Comparison of ENCODE assay signal across 22 mouse cellular contexts in genomic region chr6:69739002-69739625, GRCm38 (mm10).
DNase-seq lines count a peak whose midpoint lies in the region; ATAC-seq and TF ChIP-seq lines count a peak whose summit lies in the region.
"Had no signal": no experiment of that assay in that cellular context is flagged by ENCODE, and none has a peak within 500 bp of the region (broad histone marks: within the 10 kb centered on the region; RNA-seq: fewer than 3 reads in every experiment).

No protein-coding gene starts in this region.

- DNase-seq in lung, embryonic 14.5 days = peak; percentile 61
- DNase-seq in lung, adult 2 months = no peak
- DNase-seq in lung, postnatal 14 days = no peak
- DNase-seq in stomach, postnatal 0 days (ENCODE audit: low spot score) = no peak
- no peak for DNase-seq in kidney, adult 11 months
- DNase-seq: adrenal gland, adult 2 months; adrenal gland, adult 8-10 months; adrenal gland, postnatal 10 days; adrenal gland, postnatal 14 days; adrenal gland, postnatal 25 days; adrenal gland, postnatal 36 days; B cell, adult 2 months; cerebellum, adult 11 months; cerebellum, adult 11-12 months had no signal

- H3K4me2 ChIP-seq in lung, embryonic 14.5 days = no peak overlapping the region
- H3K4me2 ChIP-seq in lung, embryonic 16.5 days (ENCODE audit: low read depth, low read length) = no peak overlapping the region
- no peak overlapping the region for H3K4me2 ChIP-seq in stomach, embryonic 14.5 days (replicated peaks; ENCODE audit: low read depth, low read length)
- no peak overlapping the region for H3K4me2 ChIP-seq in stomach, postnatal 0 days (replicated peaks; ENCODE audit: low read depth)
- no peak overlapping the region for H3K4me2 ChIP-seq in stomach, embryonic 16.5 days (ENCODE audit: low read depth, low read length)

- H3K27ac ChIP-seq in lung, embryonic 14.5 days (ENCODE audit: low read depth) = no peak overlapping the region
- H3K27ac ChIP-seq in lung, embryonic 16.5 days (ENCODE audit: low read length) = no peak overlapping the region
- no peak overlapping the region for H3K27ac ChIP-seq in stomach, embryonic 14.5 days (ENCODE audit: low read length)
- H3K27ac ChIP-seq in stomach, postnatal 0 days (replicated peaks) = no peak overlapping the region
- H3K27ac ChIP-seq in stomach, embryonic 16.5 days (ENCODE audit: low read length) = no peak overlapping the region

- TF ChIP-seq CTCF in lung, embryonic 14.5 days (IDR thresholded peaks at IDR 0.05; ENCODE audit: low read depth) = no peak
- TF ChIP-seq CTCF in lung, adult 2 months (IDR thresholded peaks at IDR 0.05; ENCODE audit: insufficient read depth, low read length) = no peak
- TF ChIP-seq CTCF in stomach, postnatal 0 days (IDR thresholded peaks at IDR 0.05; ENCODE audit: low read depth) = no peak

- peak; percentile 84 for ATAC-seq in lung, embryonic 14.5 days (ENCODE audit: insufficient read depth)
- peak; percentile 57; the same call in 1 of the 2 replicates for ATAC-seq in lung, embryonic 16.5 days (ENCODE audit: low read depth)
- ATAC-seq in stomach, embryonic 14.5 days (ENCODE audit: insufficient number of reproducible peaks, insufficient read depth, low FRiP score, low read depth) = 0 out of 2 replicates have a peak, but pooled peaks have one; percentile 28
- no peak for ATAC-seq in stomach, postnatal 0 days (ENCODE audit: low FRiP score, low TSS enrichment)
- ATAC-seq in stomach, embryonic 16.5 days (ENCODE audit: insufficient read depth, low FRiP score) = peak; percentile 50; the same call in 1 of the 2 replicates
- ATAC-seq: activated CD4-positive, CD25-positive, alpha-beta regulatory T cell, adult 4 months; CD4-positive, CD25-positive, alpha-beta regulatory T cell, adult 4 months; Patski had no signal

- TF ChIP-seq POLR2A in lung, adult 2 months (IDR thresholded peaks at IDR 0.05; ENCODE audit: borderline replicate concordance, extremely low read depth, low read depth, low read length) = no peak

- no peaks in the 10 kb centered on the region for H3K9me3 ChIP-seq in lung, embryonic 14.5 days (ENCODE audit: low read depth, low read length)
- H3K9me3 ChIP-seq in lung, embryonic 16.5 days (ENCODE audit: control insufficient read depth, low read length) = no peaks in the 10 kb centered on the region
- H3K9me3 ChIP-seq in stomach, embryonic 14.5 days (ENCODE audit: control insufficient read depth, low read depth, low read length) = no peaks in the 10 kb centered on the region
- no peaks in the 10 kb centered on the region for H3K9me3 ChIP-seq in stomach, postnatal 0 days (ENCODE audit: control insufficient read depth, low read length)
- no peaks in the 10 kb centered on the region for H3K9me3 ChIP-seq in stomach, embryonic 16.5 days (replicated peaks; ENCODE audit: control insufficient read depth, low read length)
- H3K9me3 ChIP-seq: G1E had no signal

- H3K36me3 ChIP-seq in lung, embryonic 14.5 days (ENCODE audit: insufficient read depth) = no peaks in the 10 kb centered on the region
- no peaks in the 10 kb centered on the region for H3K36me3 ChIP-seq in lung, embryonic 16.5 days (ENCODE audit: control insufficient read depth, insufficient read depth, low read length)
- H3K36me3 ChIP-seq in stomach, embryonic 14.5 days (ENCODE audit: control insufficient read depth, insufficient read depth, low read length) = no peaks in the 10 kb centered on the region
- no peaks in the 10 kb centered on the region for H3K36me3 ChIP-seq in stomach, postnatal 0 days (ENCODE audit: control insufficient read depth, insufficient read depth, low read length)
- H3K36me3 ChIP-seq in stomach, embryonic 16.5 days (ENCODE audit: control insufficient read depth, insufficient read depth, low read length) = no peaks in the 10 kb centered on the region
- H3K36me3 ChIP-seq: G1E had no signal

- TF ChIP-seq EP300 in stomach, postnatal 0 days (optimal IDR thresholded peaks at IDR 0.05) = no peak

- H3K4me3 ChIP-seq in lung, embryonic 14.5 days (ENCODE audit: low read depth, low read length) = no peak overlapping the region
- no peak overlapping the region for H3K4me3 ChIP-seq in lung, adult 2 months (replicated peaks; ENCODE audit: extremely low read depth, low read depth, low read length)
- no peak overlapping the region for H3K4me3 ChIP-seq in lung, embryonic 16.5 days (ENCODE audit: low read length)
- no peak overlapping the region for H3K4me3 ChIP-seq in stomach, embryonic 14.5 days (ENCODE audit: low read depth, low read length)
- H3K4me3 ChIP-seq in stomach, postnatal 0 days (ENCODE audit: low read depth, low read length) = no peak overlapping the region
- H3K4me3 ChIP-seq in stomach, embryonic 16.5 days (replicated peaks; ENCODE audit: low read length) = no peak overlapping the region

- H3K9ac ChIP-seq in lung, embryonic 14.5 days = no peak overlapping the region
- H3K9ac ChIP-seq in lung, embryonic 16.5 days (ENCODE audit: low read length) = no peak overlapping the region
- no peak overlapping the region for H3K9ac ChIP-seq in stomach, embryonic 14.5 days (replicated peaks; ENCODE audit: low read depth, low read length)
- H3K9ac ChIP-seq in stomach, postnatal 0 days (ENCODE audit: low read length) = no peak overlapping the region
- H3K9ac ChIP-seq in stomach, embryonic 16.5 days (ENCODE audit: low read length) = no peak overlapping the region

- H3K27me3 ChIP-seq in lung, embryonic 14.5 days (ENCODE audit: insufficient read depth, low read length) = no peaks in the 10 kb centered on the region
- no peaks in the 10 kb centered on the region for H3K27me3 ChIP-seq in lung, embryonic 16.5 days (ENCODE audit: control insufficient read depth, insufficient read depth, low read depth, low read length)
- no peaks in the 10 kb centered on the region for H3K27me3 ChIP-seq in stomach, embryonic 14.5 days (ENCODE audit: control insufficient read depth, insufficient read depth, low read length)
- no peaks in the 10 kb centered on the region for H3K27me3 ChIP-seq in stomach, postnatal 0 days (ENCODE audit: control insufficient read depth, insufficient read depth, low read length)
- no peaks in the 10 kb centered on the region for H3K27me3 ChIP-seq in stomach, embryonic 16.5 days (ENCODE audit: control insufficient read depth, insufficient read depth, low read length)
- H3K27me3 ChIP-seq: CH12.LX, Patski had no signal

- H3K4me1 ChIP-seq in lung, embryonic 14.5 days (ENCODE audit: insufficient read depth) = no peaks in the 10 kb centered on the region
- H3K4me1 ChIP-seq in lung, adult 2 months (ENCODE audit: control insufficient read depth, insufficient read depth, low read length) = no peaks in the 10 kb centered on the region
- H3K4me1 ChIP-seq in lung, embryonic 16.5 days (replicated peaks; ENCODE audit: control insufficient read depth, insufficient read depth, low read length) = no peaks in the 10 kb centered on the region
- no peaks in the 10 kb centered on the region for H3K4me1 ChIP-seq in stomach, embryonic 14.5 days (ENCODE audit: control insufficient read depth, insufficient read depth, low read length)
- no peaks in the 10 kb centered on the region for H3K4me1 ChIP-seq in stomach, postnatal 0 days (replicated peaks; ENCODE audit: control insufficient read depth, insufficient read depth)
- H3K4me1 ChIP-seq in stomach, embryonic 16.5 days (ENCODE audit: control insufficient read depth, insufficient read depth, low read length) = no peaks in the 10 kb centered on the region
